Mouse (Mus musculus) hindbrain, postnatal 0 days (tissue): ENCODE results near the gene Gm9732. TPM values are rescaled to one million over a fixed set of nuclear protein-coding genes. Genes with fewer than 3 reads are reported as not detected.
"Not testable (repeated sequence)": the region's sequence is repeated elsewhere in the genome, so short reads cannot be mapped to it uniquely, and the experiment has no call there.

Experiments used
- ATAC-seq: fragments of 200-750 bp; cut with Nextera tagmentation; 2 replicates; pipeline ENCODE4 v1.8.0; 2017; ENCODE audit warnings: mild to moderate bottlenecking, moderate TSS enrichment, moderate library complexity
- DNase-seq: peaks from one replicate; pipeline ENCODE4 v3.0.0-alpha.2; 2015; ENCODE audit warnings: low spot score
- H3K27ac ChIP-seq: fragments of 300-500 bp; sonication (generic); 2 replicates; pipeline ENCODE4 v1.5.1; 2014; ENCODE audit warnings: mild to moderate bottlenecking
- H3K27me3 ChIP-seq: fragments of 300-500 bp; sonication (generic); 2 replicates; pipeline ENCODE4 v1.6.1; 2014; ENCODE audit warnings: low read length, mixed read lengths; ENCODE audit not compliant: insufficient read depth
- H3K36me3 ChIP-seq: fragments of 300-500 bp; sonication (generic); 2 replicates; pipeline ENCODE4 v1.6.1; 2014; ENCODE audit warnings: low read length, mixed read lengths; ENCODE audit not compliant: insufficient read depth
- H3K4me1 ChIP-seq: fragments of 300-500 bp; sonication (generic); 2 replicates; pipeline ENCODE4 v1.6.1; 2014; ENCODE audit warnings: antibody characterized with exemption, low read length, mixed read lengths; ENCODE audit not compliant: insufficient read depth
- H3K4me2 ChIP-seq: fragments of 300-500 bp; sonication (generic); 2 replicates; pipeline ENCODE4 v1.6.1; 2014; ENCODE audit warnings: low read depth, mild to moderate bottlenecking, low read length, moderate library complexity, mixed read lengths
- H3K4me3 ChIP-seq: fragments of 300-500 bp; sonication (generic); 2 replicates; pipeline ENCODE4 v1.5.1; 2014; ENCODE audit warnings: low read length
- H3K9ac ChIP-seq: fragments of 300-500 bp; sonication (generic); replicated peaks from 2 replicates; pipeline ENCODE4 v1.6.1; 2014; ENCODE audit warnings: mild to moderate bottlenecking, low read length, moderate library complexity, mixed read lengths
- H3K9me3 ChIP-seq: fragments of 300-500 bp; sonication (generic); 2 replicates; pipeline ENCODE4 v1.6.1; 2016; ENCODE audit warnings: low read length, mixed read lengths
- WGBS: fragments of 180-500 bp; shearing (Covaris S2); extraction: QIAGEN DNeasy Blood & Tissue Kit; methylation state at CpG from one replicate; pipeline ENCODE4 v1.1.7; 2014; 5-methylcytosine and 5-hydroxymethylcytosine counted together
- polyA plus RNA-seq: library from polyadenylated mRNA; unstranded; fragments of >200 nt; fragmentation: Nextera tagmentation; extraction: Ambion mirVana; gene quantifications from 2 replicates; pipeline ENCODE4 v1.2.1, GENCODE M21; 2015
- total RNA-seq: library from RNA; depleted of rRNA; stranded (reverse); fragments of >200 nt; gene quantifications from 2 replicates; pipeline ENCODE4 v1.2.3, GENCODE M21; 2014

Gene Gm9732
- total and polyA plus RNA-seq, 2 experiments from 2014 or later = 0.15 to 1.4 TPM

GRCm38 (mm10) chr14:43269211-43269610 lies 5.6 kb upstream of the Gm9732 start:
- ATAC-seq, H3K9ac ChIP-seq, H3K9me3 ChIP-seq, H3K4me3 ChIP-seq, DNase-seq, H3K27me3 ChIP-seq, H3K4me1 ChIP-seq, H3K4me2 ChIP-seq, H3K36me3 ChIP-seq, H3K27ac ChIP-seq: not testable (repeated sequence)
- WGBS = 83% methylated on average over 3 of the region's 3 CpGs

- not testable (repeated sequence) for H3K9ac ChIP-seq, H3K4me1 ChIP-seq, H3K27me3 ChIP-seq, H3K27ac ChIP-seq, ATAC-seq, H3K9me3 ChIP-seq, H3K4me3 ChIP-seq, DNase-seq, H3K36me3 ChIP-seq, H3K4me2 ChIP-seq
- 52% methylated on average over 1 of the region's 1 CpGs for WGBS
Measured at GRCm38 (mm10) chr14:43273161-43273560, 1.7 kb upstream of the Gm9732 start.

- H3K4me3 ChIP-seq, ATAC-seq, H3K9ac ChIP-seq, H3K27ac ChIP-seq, H3K4me2 ChIP-seq, DNase-seq, H3K9me3 ChIP-seq, H3K4me1 ChIP-seq, H3K27me3 ChIP-seq, H3K36me3 ChIP-seq: not testable (repeated sequence)
- 88% methylated on average over 1 of the region's 1 CpGs for WGBS
Measured at GRCm38 (mm10) chr14:43275752-43276151, 916 bp downstream of the Gm9732 start.

- not testable (repeated sequence) for H3K9me3 ChIP-seq, DNase-seq, H3K36me3 ChIP-seq, H3K4me3 ChIP-seq, H3K27me3 ChIP-seq, H3K4me1 ChIP-seq, H3K4me2 ChIP-seq, ATAC-seq, H3K9ac ChIP-seq, H3K27ac ChIP-seq
- WGBS = 63% methylated on average over 2 of the region's 2 CpGs
Measured at GRCm38 (mm10) chr14:43277468-43277867, 2.6 kb downstream of the Gm9732 start.

- not testable (repeated sequence) for H3K27ac ChIP-seq, H3K4me3 ChIP-seq, DNase-seq, H3K27me3 ChIP-seq, H3K4me1 ChIP-seq, H3K9ac ChIP-seq, ATAC-seq, H3K9me3 ChIP-seq, H3K4me2 ChIP-seq, H3K36me3 ChIP-seq
- WGBS = 56% methylated on average over 4 of the region's 4 CpGs
Measured at GRCm38 (mm10) chr14:43278146-43278545, 3.3 kb downstream of the Gm9732 start.

- WGBS = 90% methylated on average over 3 of the region's 3 CpGs
- H3K9ac ChIP-seq = not testable (repeated sequence)
Measured at GRCm38 (mm10) chr14:43278681-43279080, 3.8 kb downstream of the Gm9732 start.

GRCm38 (mm10) chr14:43293503-43293902 lies 18.7 kb downstream of the Gm9732 start, which contains the start of gene Gm8127:
Gene Gm8127 (minus strand): TSS chr14:43293832.
- ATAC-seq, H3K4me1 ChIP-seq, H3K9me3 ChIP-seq, H3K27me3 ChIP-seq, DNase-seq, H3K9ac ChIP-seq, H3K4me2 ChIP-seq, H3K36me3 ChIP-seq, H3K27ac ChIP-seq, H3K4me3 ChIP-seq: not testable (repeated sequence)
- 84% methylated on average over 3 of the region's 3 CpGs for WGBS

More at GRCm38 (mm10) chr14:43278681-43279080, 3.8 kb downstream of the Gm9732 start:
- DNase-seq, H3K4me1 ChIP-seq, H3K4me2 ChIP-seq, H3K36me3 ChIP-seq, H3K27ac ChIP-seq, H3K9me3 ChIP-seq, H3K27me3 ChIP-seq, ATAC-seq, H3K4me3 ChIP-seq: not testable (repeated sequence)

- not testable (repeated sequence) for ATAC-seq, H3K27me3 ChIP-seq, H3K9ac ChIP-seq, DNase-seq, H3K9me3 ChIP-seq, H3K27ac ChIP-seq, H3K36me3 ChIP-seq, H3K4me3 ChIP-seq, H3K4me1 ChIP-seq, H3K4me2 ChIP-seq
Measured at GRCm38 (mm10) chr14:43319516-43319915, 44.7 kb downstream of the Gm9732 start.

GRCm38 (mm10) chr14:43328603-43329002 lies 53.8 kb downstream of the Gm9732 start:
- not testable (repeated sequence) for H3K27ac ChIP-seq, H3K9ac ChIP-seq, H3K9me3 ChIP-seq, ATAC-seq, H3K36me3 ChIP-seq, H3K4me1 ChIP-seq, DNase-seq, H3K27me3 ChIP-seq, H3K4me3 ChIP-seq, H3K4me2 ChIP-seq
- WGBS = 77% methylated on average over 2 of the region's 2 CpGs

GRCm38 (mm10) chr14:43331362-43331880 lies 56.6 kb downstream of the Gm9732 start:
- H3K9ac ChIP-seq, H3K27ac ChIP-seq, ATAC-seq, H3K36me3 ChIP-seq, DNase-seq, H3K9me3 ChIP-seq, H3K4me2 ChIP-seq, H3K4me1 ChIP-seq, H3K27me3 ChIP-seq, H3K4me3 ChIP-seq: not testable (repeated sequence)
- 92% methylated on average over 9 of the region's 11 CpGs for WGBS
